Mouse (Mus musculus) effector memory CD4-positive, alpha-beta T cell, adult 7 months (primary cell): ENCODE results near the gene Gm8298. TPM values are rescaled to one million over a fixed set of nuclear protein-coding genes. Genes with fewer than 3 reads are reported as not detected.

ENCODE experiments used
- polyA plus RNA-seq: library from polyadenylated mRNA; unstranded; fragments of 100-300 nt; shearing (Covaris generic); gene quantifications from one replicate; pipeline ENCODE4 v1.2.1, GENCODE M21; 2017

The Gm8298 gene
- polyA plus RNA-seq: not detected

DNA sequence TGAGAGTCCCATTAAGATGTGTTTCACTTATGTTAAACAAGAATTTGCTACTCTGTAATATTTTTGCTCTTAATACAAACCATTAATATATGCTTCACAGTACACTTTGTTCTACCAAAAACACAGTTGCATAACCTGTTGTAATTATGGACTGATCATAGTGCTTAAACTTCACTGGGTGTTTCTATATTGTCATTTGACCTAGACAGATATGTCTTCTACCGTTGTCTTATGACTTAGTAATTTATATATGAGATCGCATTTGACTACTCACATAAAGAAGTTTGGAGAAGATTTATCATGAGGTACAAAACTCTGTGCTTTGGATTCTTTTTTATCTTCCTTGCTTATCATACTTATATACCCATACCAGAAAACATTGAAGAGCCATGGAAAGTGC lies at the start of gene Gm8298:
Gene Gm8298 (plus strand): TSS at position 301 of the 400 bp plus-strand sequence.

DNA sequence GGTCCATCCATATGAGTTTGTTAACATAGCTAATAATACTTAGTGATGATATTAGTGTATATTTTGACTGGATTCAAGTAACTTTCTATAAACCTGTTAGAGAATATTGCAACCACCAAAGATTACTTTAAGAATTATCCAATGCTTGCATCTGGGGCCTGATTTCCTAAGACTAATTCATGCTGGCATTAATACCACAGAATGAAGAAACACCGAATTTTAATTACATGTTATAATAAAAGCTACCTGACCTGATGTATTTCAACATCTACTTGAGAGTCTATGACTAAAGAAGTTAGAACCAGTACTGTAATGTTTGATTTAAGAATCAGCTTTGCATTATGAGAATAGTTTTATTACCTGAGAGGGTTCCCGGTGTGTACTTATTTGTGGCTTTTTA lies 64.1 kb downstream of the Gm8298 start, which contains the start of gene C130079G13Rik:
Gene C130079G13Rik (plus strand): TSS at position 301 of the 400 bp plus-strand sequence.

Other genes starting within 250 kb of the Gm8298 start
- not detected for gene Gm5538, start 131.3 kb upstream of the Gm8298 start, polyA plus RNA-seq
- gene C130079G13Rik, start 64.2 kb downstream of the Gm8298 start, polyA plus RNA-seq: not detected
- gene Aadacl2, start 145.7 kb downstream of the Gm8298 start, polyA plus RNA-seq: not detected
- not detected for gene Aadac, start 164.7 kb downstream of the Gm8298 start, polyA plus RNA-seq
- gene Sucnr1, start 220.8 kb downstream of the Gm8298 start, polyA plus RNA-seq: not detected